Mouse (Mus musculus) urinary bladder, postnatal 14 days (tissue): ENCODE data around the gene Pkn1.

Source experiments
- DNase-seq: peaks from one replicate; pipeline ENCODE4 v3.0.0; 2021; ENCODE audit warnings: low spot score

The Pkn1 gene

DNA sequence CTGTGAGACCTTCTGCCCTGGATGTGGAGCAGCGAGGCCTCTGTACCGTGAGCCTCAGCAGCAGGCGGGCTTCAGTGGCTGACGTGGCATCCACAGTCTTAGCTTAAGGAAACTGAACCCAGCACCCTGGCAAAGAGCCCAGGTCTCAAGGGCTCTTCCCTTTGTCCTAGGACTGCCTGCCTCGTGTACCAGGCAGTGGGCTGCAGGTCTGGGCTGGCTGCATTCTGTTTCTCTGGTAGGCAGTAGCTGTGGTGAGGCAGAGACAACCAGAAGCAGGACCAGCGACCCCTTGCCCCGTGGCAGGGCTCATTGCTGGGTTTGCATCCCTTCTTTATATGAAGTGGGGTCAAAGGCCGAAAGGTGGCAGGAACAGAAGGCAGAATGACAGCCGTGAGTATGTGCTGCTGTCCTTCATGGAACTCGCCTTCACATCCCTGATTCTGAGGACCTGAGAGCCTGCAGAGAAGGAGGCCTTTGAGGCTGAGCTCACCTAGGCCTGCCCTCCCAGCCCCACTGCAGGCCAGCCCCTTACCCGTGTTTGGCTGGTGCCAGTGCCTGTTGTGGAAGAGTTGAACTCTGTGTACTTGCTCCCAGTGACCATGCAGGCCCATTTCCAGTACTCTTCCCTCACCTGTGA, 24.6 kb upstream of the Pkn1 start:
- DNase-seq = no peak

DNA sequence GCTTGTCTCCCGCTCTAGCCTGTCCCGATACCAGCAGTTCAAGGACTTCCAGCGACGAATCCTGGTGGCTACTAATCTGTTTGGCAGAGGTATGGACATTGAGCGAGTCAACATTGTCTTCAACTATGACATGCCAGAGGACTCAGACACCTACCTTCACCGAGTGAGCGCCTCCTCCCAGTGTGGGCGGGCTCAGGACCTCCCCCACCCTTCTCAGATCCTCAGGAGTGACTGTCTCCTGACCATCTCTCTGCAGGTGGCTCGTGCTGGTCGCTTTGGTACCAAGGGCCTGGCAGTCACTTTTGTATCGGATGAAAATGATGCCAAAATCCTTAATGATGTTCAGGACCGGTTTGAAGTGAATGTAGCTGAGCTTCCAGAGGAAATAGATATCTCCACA, 23.7 kb upstream of the Pkn1 start:
- DNase-seq = no peak

DNA sequence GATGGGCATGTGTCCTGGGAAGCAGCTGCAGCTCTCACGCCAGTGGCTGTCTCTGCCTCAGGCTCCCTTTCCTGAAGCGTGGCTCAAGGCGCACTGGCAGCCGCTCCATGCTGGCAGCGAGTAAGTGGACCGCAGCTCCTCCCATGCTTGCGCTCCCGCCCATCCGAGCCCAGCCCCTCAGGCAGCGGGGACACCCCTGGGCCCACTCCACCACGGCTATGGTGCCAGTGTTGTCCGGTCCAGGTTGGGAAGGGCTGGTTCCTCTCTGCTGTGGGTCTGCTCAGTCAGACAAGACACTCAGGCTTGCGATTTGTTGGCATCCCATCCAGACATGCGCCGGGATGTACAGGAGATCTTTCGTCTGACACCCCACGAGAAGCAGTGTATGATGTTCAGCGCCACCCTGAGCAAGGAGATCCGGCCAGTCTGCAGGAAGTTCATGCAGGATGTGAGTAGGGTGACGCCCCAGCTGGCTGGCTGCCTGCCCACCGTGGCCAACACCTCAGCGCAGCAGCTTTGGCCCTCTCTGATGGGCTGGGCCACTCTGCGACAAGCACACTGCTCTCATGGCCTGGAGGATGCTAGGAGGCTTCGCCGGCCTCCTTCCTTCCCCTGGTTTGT, 22.5 kb upstream of the Pkn1 start:
- no peak for DNase-seq

DNA sequence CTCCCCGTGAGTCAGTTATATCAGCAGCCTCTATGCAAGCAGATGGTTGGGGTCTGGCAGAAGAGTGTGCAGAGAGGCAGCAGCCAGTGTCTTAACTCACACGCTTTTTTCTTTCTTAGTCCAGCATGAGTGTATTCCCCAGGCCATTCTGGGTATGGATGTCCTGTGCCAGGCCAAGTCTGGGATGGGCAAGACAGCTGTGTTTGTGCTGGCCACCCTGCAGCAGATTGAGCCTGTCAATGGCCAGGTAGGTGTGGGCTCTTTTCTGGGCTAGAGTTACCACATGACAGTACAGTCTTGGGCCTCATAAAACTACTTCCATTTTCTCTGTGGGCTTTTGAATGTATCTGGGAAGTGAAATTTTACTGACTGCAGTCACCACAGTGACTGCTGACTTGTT, 20.7 kb upstream of the Pkn1 start:
- no peak for DNase-seq

DNA sequence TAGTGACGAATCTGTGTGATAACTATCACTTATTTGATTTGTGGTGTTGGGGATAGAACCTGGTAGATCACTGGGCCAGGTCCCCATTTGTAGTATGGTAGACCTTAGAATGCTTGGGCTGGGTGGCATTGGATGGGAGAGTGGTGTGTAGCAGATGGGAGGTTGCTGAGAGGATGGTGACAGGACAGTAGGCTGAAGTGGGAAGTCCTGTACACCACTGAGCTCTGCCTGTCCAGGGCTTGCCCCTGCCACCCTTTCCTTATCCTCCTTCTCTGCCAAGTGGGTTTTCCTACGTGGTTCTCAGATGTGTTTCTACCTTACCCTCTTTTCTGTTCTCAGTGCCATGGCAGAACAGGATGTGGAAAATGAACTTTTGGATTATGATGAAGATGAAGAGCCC, 20.1 kb upstream of the Pkn1 start:
- no peak for DNase-seq

DNA sequence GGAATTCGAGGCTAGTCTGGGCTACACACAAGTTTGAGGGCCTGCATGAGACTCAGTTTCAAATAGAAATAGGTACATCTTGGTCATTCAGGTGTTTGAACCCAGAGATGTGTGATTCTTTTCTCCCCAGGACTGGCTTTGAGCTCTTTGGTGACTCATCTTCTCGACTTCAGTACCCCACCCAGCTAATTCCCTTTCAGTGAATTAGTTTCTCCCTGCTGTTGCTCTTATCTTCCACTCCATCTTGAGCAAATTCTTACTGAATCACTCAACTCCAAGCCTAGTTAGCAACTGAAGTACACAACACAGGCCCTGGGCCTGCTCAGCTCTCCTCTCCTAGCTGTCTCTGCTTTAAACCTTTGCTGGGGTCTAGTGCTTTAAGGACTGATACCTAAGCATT, 17.6 kb upstream of the Pkn1 start:
- DNase-seq = no peak

DNA sequence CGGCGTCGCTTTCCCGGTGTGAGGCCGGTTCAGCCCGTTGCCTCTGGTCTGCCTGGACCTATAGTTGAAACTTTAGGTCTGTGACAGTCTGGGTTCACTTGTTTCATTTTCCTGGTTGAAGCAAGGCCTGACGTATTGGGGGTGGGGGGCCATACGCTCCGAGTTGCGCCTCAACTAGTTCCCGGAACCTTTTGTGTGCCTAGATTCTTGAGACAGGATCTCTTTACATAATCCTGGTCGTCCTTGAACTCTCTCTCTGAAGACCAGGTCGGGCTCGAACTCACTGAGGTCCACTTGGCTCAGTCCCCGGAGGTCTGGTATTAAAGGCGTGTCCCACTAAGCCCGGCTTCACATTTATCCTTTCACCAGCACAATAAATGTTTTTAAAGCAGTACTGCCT, 16.8 kb upstream of the Pkn1 start:
- no peak for DNase-seq

DNA sequence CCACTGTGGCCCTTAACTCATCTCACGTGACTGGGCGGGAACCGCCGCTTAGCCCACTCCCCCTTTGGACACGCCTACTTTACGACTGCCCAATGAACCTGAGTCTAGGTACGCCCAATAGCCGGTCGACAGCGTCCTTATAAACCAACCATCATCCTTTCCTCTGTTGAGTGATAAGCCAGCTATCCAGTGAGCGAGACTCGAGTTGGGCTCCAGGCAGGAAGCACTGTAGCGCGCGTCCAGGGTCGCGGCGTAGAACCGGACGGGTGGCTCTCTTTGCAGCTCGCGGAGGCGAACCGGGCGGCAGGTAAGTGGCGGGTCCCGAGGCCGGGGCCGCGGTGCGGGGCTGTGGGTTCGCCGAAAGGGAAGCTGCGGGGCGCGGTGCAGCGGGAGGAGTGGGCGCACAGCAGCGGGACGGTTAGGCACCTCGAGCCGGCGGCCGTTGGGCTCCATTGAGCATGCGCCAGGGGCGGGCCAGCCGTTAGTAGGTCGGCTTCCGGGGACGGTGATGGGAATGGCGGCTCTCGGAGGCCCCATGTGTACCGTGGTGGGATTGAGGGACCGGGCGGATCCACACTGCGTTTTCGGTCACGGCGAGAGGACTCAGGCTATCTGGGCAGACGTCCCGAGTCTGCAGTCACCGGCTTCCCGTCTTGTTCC, 16.2 kb upstream of the Pkn1 start, which contains the start of gene Ddx39:
Gene Ddx39 (plus strand): TSS at position 147 of the 660 bp plus-strand sequence.
- DNase-seq = peak; percentile 95

DNA sequence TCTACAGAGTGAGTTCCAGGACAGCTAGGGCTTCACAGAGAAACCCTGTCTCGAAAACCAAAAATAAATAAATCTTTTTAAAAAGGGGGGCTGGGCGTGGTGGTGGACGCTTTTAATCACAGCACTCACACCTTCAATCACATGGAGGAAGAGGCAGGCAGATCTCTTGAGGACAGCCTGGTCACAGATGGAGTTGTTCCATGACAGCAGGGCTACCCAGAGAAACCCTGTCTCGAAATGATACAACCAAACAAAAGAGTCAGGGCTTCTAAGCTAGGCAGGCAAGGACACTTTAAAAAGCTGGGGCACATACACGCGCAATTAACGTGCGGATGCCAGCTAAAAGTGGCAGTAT, 15.7 kb upstream of the Pkn1 start:
- DNase-seq = no peak

DNA sequence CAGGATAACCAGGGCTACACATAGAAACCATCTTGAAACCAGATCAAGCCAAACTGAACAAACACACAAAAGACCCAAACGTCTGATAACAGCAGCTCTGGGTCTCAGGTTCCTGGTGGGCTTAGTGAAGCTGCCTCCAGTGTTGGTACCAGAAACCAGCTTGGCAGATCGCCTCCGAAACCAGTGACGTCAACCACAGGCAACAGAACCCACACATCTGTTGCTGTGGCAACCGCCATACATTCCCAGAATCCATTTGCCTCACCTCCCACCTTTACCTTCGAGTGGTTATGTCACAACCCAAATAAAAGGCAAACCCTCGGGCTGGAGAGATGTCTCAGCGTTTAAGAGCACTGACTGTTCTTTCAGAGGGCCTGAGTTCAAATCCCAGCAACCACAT, 8.6 kb upstream of the Pkn1 start:
- DNase-seq = no peak

DNA sequence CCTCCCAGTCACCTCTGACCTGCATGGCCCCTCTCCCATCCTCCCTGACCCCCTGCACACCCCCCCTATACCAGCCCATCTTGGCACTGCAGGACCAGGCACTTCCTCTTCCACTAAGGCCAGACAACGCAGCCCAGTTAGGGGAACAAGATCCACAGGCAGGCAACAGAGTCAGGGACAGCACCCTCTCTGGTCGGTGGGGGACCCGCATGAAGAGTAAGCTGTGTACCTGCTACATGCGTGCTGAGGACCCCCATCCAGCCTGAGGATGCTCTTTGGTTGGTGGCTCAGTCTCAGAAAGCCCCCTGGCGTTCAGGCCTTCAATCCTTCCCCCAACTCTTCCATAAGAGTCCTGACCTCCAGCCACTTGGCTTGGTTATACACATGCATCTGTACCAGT, 7.4 kb upstream of the Pkn1 start:
- DNase-seq = no peak

DNA sequence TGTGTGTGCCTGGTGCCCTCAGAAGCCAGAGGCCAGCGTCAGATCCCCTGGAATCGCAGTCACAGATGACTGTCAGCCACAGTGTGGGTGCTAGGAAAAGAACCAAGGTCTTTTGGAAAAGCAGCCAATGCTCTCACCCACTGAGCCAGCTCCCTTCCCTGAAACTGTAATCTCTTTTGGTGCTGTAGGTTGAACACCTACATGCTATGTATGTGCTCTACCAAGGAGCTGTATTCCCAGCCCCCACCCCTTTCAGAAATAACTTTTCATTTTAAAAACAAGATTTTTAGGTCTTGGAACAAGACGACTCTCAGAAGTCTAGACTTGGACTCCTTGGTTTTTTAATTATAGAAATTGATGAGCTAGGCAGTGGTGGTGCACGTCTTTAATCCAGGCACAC, 4.4 kb upstream of the Pkn1 start:
- DNase-seq = no peak

DNA sequence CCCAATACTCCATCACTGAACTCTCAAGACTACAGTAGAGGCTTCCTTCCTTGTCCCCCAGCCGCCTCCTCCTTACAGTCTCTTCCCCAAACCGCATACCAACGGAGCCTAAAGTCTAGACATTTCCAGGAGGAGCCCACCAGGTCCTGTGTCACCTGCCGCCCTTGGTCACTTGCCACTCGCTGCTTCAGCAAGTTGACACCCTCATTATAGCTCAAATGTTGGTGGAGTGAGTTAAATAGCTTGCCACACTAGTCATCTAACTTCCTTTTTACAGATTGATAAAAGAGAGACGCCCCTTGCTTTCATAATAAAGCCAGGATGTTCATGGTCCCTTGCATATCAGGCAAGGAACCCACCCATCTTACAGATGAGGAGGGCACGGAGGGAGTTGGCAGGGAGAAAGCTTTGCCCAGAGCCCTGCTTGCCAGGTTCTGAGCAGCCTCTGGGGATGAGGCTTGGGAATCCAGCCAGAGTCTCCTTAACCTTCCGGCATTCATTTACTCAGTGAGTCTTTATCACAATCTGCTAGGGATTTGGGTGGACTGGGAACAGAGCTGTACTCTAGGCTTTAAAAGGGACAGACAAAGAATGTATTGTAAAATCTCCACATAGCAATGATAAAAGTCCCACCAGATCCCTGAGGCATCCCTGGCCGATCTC, 1.6 kb upstream of the Pkn1 start:
- DNase-seq = no peak

DNA sequence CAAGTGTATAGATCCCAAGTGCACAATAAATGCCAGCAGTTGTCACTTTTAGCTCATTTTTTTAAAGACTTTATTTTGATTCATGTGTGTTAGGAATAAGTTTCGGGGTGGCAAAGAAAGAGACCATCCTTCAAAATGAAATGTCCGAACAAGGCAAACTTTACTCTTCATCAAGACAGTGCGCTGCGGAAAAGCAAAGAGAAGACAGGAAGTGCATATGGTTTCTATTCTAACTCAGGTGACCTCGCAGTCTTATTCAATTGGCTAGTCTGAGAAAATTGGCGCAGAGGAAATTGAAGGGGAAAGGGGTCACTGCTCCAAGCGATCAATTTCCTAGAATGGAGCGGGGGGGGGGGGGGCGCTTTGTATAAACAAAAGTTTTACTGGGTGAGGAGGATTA, 587 bp upstream of the Pkn1 start:
- no peak for DNase-seq

DNA sequence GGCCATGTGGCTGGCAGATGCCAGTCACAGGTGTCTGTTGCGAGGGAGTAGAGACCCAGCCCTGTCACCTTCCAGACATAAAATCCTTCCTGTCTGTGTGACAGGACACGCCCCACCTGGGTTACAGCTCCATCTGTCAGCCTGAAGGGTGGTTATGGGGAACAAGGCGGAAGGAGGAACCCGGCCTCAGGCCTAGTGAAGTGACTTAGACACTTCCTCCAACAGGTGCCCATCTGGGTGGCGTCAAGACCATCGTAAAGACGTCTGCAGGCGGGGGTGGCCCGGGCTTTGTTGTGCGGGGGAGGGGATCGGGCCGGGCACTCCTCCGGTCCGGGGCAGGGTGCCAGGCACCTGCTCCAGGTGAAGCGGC, 703 bp downstream of the Pkn1 start:
- DNase-seq = peak; percentile 53

DNA sequence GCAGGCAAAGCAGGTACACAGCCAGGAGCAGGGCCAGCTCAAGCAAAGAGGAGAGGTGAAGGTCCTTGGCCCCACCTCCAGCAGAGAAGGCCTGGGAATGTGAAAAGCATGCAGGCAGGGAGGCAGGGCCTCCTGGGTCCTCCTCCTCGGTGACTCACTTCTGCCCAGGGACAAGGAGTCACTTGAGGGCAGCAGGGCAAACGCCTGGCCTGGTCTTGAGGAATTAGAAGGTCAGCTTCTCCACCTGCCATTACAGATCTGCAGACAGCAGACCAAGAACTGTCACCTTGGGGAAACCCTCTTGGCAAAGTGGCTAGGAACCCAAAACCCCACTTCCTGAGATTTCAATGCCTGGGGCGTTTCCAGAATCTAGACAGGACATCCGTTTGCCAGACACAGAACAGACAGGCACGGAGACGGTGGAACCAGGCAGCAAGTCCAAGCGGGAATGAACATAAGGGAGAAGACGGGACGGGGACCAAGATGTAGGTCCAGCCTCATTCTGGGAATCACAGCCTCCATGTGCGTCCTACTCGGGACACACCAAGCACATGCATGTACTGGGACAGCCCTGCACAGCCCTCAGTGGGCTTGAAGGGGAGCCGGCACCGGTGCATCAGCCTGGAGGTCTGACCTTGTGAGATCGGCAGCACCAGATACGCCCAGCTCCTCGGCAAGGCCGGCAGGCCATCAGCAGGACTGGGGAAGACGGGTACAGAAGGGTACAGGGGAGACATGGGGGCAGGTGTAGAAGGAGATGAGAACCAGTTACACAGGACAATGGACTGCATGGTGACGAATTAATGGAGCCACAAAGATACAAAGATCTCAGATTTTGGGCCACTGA, 1.4 kb downstream of the Pkn1 start:
- peak; percentile 66 for DNase-seq

DNA sequence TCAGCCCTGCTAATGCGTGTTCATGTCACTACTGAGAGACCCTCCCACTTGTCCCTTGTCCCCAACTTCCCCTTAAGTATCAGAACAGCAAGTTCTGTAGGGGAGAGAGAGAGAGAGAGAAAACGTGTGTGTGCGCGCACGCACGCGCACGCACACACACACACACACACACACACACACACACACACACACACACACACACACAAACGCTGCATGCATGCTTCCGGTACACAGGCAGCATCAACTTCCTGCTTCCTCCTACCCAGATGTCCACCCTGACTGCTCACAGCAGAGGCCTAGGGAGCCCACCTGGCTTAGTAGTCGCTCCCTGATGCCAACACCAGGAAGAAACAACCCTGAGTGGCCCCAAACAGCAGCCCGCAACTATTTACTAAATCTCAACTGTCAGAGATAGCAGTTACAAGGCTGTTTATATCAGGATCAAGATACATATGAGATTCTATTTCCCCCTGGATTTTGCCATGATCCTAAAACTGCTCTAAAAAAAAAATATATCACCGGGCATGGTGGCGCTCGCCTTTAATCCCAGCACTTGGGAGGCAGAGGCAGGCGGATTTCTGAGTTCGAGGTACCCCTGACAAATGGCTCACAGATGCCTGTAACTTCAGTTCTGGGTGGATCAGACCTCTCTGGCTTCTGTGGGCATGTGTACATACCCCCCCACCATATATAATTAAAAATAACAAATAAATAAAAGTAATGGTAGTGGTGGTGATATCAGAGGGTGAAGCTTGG, 3.5 kb downstream of the Pkn1 start:
- DNase-seq = no peak

DNA sequence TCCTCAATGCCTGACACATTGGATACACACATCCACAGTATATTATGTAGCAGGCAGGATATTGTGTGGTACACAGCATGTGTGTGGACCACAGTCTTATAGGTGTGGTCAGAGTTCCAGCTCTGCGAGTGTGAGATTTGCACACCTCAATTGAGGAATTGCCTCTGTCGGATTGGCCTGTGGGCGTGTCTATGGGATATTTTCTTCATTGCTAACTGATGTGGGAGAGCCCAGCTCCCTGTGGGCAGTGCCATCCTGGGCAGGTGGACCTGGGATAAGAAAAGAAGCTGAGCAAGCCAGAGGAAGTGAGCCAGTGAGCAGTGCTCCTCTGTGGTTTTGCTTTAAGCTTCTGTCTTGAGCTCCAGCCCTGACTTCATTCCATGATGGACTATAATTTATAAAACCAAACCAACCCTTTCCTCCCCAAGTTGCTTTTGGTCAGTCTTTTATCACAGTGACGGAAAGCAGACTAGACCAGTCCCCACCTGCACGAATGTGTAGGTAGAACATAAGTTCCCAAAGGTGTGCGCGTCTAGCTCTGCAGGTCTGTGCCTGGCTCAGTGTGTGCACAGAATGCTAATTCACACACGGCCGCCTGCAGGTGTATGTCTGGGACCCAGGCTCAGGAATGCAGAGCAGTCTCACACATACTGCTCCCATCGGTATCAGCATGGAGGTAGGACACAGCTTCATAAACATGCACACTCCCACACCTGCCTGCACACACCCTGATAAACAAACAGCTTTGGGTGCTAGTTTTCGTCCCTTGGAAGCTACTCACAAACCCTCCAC, 4.4 kb downstream of the Pkn1 start:
- no peak for DNase-seq

DNA sequence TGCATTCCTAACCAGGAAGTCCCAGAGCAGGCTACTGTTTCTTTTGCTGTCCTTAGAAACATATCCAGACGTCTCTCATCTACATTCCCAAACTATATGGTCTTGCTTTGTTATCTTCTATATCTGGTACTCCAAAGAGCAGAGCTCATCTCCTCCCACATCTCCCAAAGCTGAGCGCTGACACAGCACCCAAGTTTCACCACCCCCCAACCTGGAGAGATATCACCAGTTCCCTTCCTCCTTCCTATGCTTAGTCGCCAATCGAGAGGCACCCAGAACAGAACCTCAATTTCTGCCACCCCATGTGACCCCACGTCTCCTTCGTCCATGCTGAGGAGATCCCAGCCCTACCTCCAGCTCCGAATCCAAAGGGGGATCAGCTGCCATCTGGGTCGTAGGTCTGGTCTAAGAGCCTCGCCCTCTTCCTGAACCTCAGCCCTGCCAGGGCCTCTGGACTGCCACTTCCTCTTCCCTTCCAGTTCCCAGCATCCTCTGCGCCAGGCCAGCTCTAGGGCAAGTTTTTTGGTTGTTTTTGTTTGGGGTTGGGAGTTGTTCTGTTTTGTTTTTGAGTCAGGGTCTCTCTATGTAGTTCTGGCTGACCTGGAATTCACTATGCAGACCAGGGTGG, 5.3 kb downstream of the Pkn1 start:
- DNase-seq = no peak

DNA sequence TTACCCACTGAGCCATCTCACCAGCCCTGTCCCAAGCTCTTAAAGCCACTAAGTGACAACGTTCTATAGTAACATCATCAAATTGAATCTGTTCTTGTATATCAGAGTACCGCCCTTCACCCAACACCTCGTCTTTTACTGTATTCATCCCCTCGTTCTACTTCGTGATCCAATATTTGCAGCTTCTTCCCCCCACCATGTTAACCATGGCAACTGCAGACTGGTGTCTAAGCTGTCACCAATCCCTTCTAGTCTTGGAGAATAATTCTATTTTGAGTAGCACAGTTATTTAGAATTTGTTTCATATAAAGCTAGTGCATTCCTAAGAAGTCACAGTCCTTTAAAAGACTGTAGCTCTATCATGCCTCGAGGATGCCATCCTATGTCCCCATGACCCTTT, 9.7 kb downstream of the Pkn1 start:
- DNase-seq = no peak
